Mouse (Mus musculus) common myeloid progenitor, adult 5-6 weeks (primary cell): ENCODE data around the gene Gm37240. TPM values are rescaled to one million over a fixed set of nuclear protein-coding genes. Genes with fewer than 3 reads are reported as not detected.
A peak's percentile ranks its signal among the peaks of the same experiment; 100 is the strongest.

Experiments used
- ATAC-seq: replicated peaks from 2 replicates; pipeline ENCODE4 v1.8.0; 2016; ENCODE audit warnings: low read depth, mild to moderate bottlenecking, moderate TSS enrichment, inconsistent platforms; ENCODE audit not compliant: poor library complexity, severe bottlenecking
- total RNA-seq: library from RNA; stranded (forward); fragments of 200-1000, 187-1606 nt; gene quantifications from 2 replicates; pipeline ENCODE4 v1.2.3, GENCODE M21; 2017

Gm37240 gene
- total RNA-seq, 1 experiment from 2014 or later, result not detected

- no peak for ATAC-seq
Measured at GRCm38 (mm10) chr3:84806206-84806605, 1081.1 kb downstream of the Gm37240 start.

- ATAC-seq, result no peak
Measured at GRCm38 (mm10) chr3:84804036-84804435, 1083.3 kb downstream of the Gm37240 start.

GRCm38 (mm10) chr3:84787914-84788313 lies 1099.4 kb downstream of the Gm37240 start:
- ATAC-seq, result no peak

- no peak for ATAC-seq
Measured at GRCm38 (mm10) chr3:84776084-84776483, 1111.2 kb downstream of the Gm37240 start.

- ATAC-seq, result no peak
Measured at GRCm38 (mm10) chr3:84775577-84775976, 1111.7 kb downstream of the Gm37240 start.

GRCm38 (mm10) chr3:84775067-84775423 lies 1112.3 kb downstream of the Gm37240 start:
- ATAC-seq, result no peak

GRCm38 (mm10) chr3:84774246-84775066 lies 1112.9 kb downstream of the Gm37240 start:
- ATAC-seq, result no peak

- ATAC-seq, result peak; percentile 95
Measured at GRCm38 (mm10) chr3:84771980-84772379, 1115.3 kb downstream of the Gm37240 start.

GRCm38 (mm10) chr3:84770518-84770917 lies 1116.8 kb downstream of the Gm37240 start:
- ATAC-seq, result no peak

- no peak for ATAC-seq
Measured at GRCm38 (mm10) chr3:84769411-84769810, 1117.9 kb downstream of the Gm37240 start.

GRCm38 (mm10) chr3:84768940-84769339 lies 1118.4 kb downstream of the Gm37240 start:
- no peak for ATAC-seq

GRCm38 (mm10) chr3:84753816-84754215 lies 1133.5 kb downstream of the Gm37240 start:
- ATAC-seq, result no peak

GRCm38 (mm10) chr3:84749222-84749621 lies 1138.1 kb downstream of the Gm37240 start:
- ATAC-seq, result peak; percentile 98

- no peak for ATAC-seq
Measured at GRCm38 (mm10) chr3:84748139-84748538, 1139.2 kb downstream of the Gm37240 start.

- no peak for ATAC-seq
Measured at GRCm38 (mm10) chr3:84745537-84746189, 1141.7 kb downstream of the Gm37240 start.

GRCm38 (mm10) chr3:84744707-84745106 lies 1142.6 kb downstream of the Gm37240 start:
- ATAC-seq, result no peak

- no peak for ATAC-seq
Measured at GRCm38 (mm10) chr3:84740050-84740596, 1147.2 kb downstream of the Gm37240 start.

GRCm38 (mm10) chr3:84737137-84737536 lies 1150.2 kb downstream of the Gm37240 start:
- no peak for ATAC-seq

GRCm38 (mm10) chr3:84735716-84736115 lies 1151.6 kb downstream of the Gm37240 start:
- ATAC-seq, result no peak

GRCm38 (mm10) chr3:84732516-84732915 lies 1154.8 kb downstream of the Gm37240 start:
- no peak for ATAC-seq

GRCm38 (mm10) chr3:84732016-84732502 lies 1155.3 kb downstream of the Gm37240 start:
- ATAC-seq, result peak; percentile 34; the same call in 1 of the 2 replicates
